ENCODE assay signal across 20 mouse cellular contexts in genomic region chr12:3547911-3548310, GRCm38 (mm10). TPM values are rescaled to one million over a fixed set of nuclear protein-coding genes. Genes with fewer than 3 reads are reported as not detected.
A peak's percentile ranks its signal among the peaks of the same experiment; 100 is the strongest.
DNase-seq lines count a peak whose midpoint lies in the region; ATAC-seq and TF ChIP-seq lines count a peak whose summit lies in the region.
"Had no signal": no experiment of that assay in that cellular context is flagged by ENCODE, and none has a peak within 500 bp of the region (broad histone marks: within the 10 kb centered on the region; RNA-seq: fewer than 3 reads in every experiment).

No protein-coding gene starts in this region.

- no peaks in the 10 kb centered on the region for H3K36me3 ChIP-seq in ES-Bruce4 (ENCODE audit: control insufficient read depth, insufficient read depth, low read length, poor library complexity, severe bottlenecking)
- H3K36me3 ChIP-seq: embryonic facial prominence, embryonic 10.5 days; heart, embryonic 12.5 days; hindbrain, embryonic 10.5 days had no signal

- H3K4me3 ChIP-seq in ES-Bruce4 (ENCODE audit: low read depth, low read length): no peak overlapping the region
- H3K4me3 ChIP-seq: embryonic facial prominence, embryonic 10.5 days; forebrain, embryonic 13.5 days; heart, embryonic 12.5 days; hindbrain, embryonic 10.5 days had no signal

- TF ChIP-seq EP300 in ES-Bruce4 (IDR thresholded peaks at IDR 0.05; ENCODE audit: insufficient read depth, low read depth, low read length): peak; percentile 96

- no peak for ATAC-seq in granulocyte monocyte progenitor cell, adult 5-6 weeks (replicated peaks; ENCODE audit: poor library complexity, severe bottlenecking)
- ATAC-seq: forebrain, embryonic 13.5 days had no signal

- peak; percentile 7 to 22 for DNase-seq in kidney, postnatal 36 days
- no peak for DNase-seq in kidney, postnatal 10 days
- peak; percentile 6 for DNase-seq in thymus, postnatal 0 days (ENCODE audit: low spot score)
- no peak for DNase-seq in thymus, postnatal 25 days
- peak; percentile 28 for DNase-seq in induced T-regulatory cell, adult 2 months (ENCODE audit: low read depth)
- DNase-seq in retina, embryonic 14.5 days (ENCODE audit: low spot score): no peak
- DNase-seq: adrenal gland, adult 2 months; adrenal gland, postnatal 25 days; cerebellum, adult 18-20 months; cerebellum, adult 9-11 months; cerebellum, postnatal 36 days; gastrocnemius, postnatal 14 days had no signal

- peak overlapping the region; percentile 64 for H3K27ac ChIP-seq in ES-Bruce4 (ENCODE audit: insufficient read depth, low read length)
- H3K27ac ChIP-seq: embryonic facial prominence, embryonic 10.5 days; forebrain, embryonic 13.5 days; hindbrain, embryonic 10.5 days; hindbrain, embryonic 14.5 days had no signal

- no peak for TF ChIP-seq POLR2A in ES-Bruce4 (IDR thresholded peaks at IDR 0.05; ENCODE audit: insufficient read depth, low read length)

- H3K4me1 ChIP-seq in ES-Bruce4 (ENCODE audit: control insufficient read depth, insufficient read depth, low read length): peaks cover 6% of the 10 kb centered on the region

- H3K27me3 ChIP-seq in ES-Bruce4 (ENCODE audit: control insufficient read depth, insufficient read depth, low read length, poor library complexity, severe bottlenecking): no peaks in the 10 kb centered on the region
- H3K27me3 ChIP-seq: heart, embryonic 12.5 days had no signal

- no peaks in the 10 kb centered on the region for H3K9me3 ChIP-seq in ES-Bruce4 (replicated peaks; ENCODE audit: control insufficient read depth, insufficient read depth, low read length, poor library complexity, severe bottlenecking)
- H3K9me3 ChIP-seq: embryonic facial prominence, embryonic 10.5 days; forebrain, embryonic 13.5 days; heart, embryonic 12.5 days; hindbrain, embryonic 10.5 days had no signal

- H3K9ac ChIP-seq in ES-Bruce4 (ENCODE audit: low read depth, poor library complexity, severe bottlenecking): peak overlapping the region; percentile 47; the same call in 1 of the 2 replicates
- H3K9ac ChIP-seq: forebrain, embryonic 13.5 days; forebrain, postnatal 0 days; heart, embryonic 12.5 days; hindbrain, embryonic 14.5 days had no signal

- TF ChIP-seq CTCF in ES-Bruce4 (IDR thresholded peaks at IDR 0.05; ENCODE audit: low read depth, low read length): no peak

RNA-seq across cellular contexts. Expression of gene Dtnb, which starts 24.3 kb away (rescaled TPM):
- 27.8 and 29.3 TPM in 2 replicates for polyA plus RNA-seq in thymus, postnatal 0 days (2015; fragmentation: Nextera tagmentation; extraction: Ambion mirVana)
- 56.0 and 62.1 TPM in 2 replicates for polyA plus RNA-seq in ES-Bruce4 (2011; ENCODE audit: insufficient read depth, insufficient read length, low read depth, missing spikeins)
- 14.2 and 27.7 TPM in 2 replicates for total RNA-seq in granulocyte monocyte progenitor cell, adult 5-6 weeks (2014; fragmentation: Nextera tagmentation)
- 8.9 and 14.3 TPM in 2 replicates for total RNA-seq in granulocyte monocyte progenitor cell, adult 5-6 weeks (2017)

Comparison
In these comparisons a context has a peak if more than half of its experiments do, and no peak if none do; other contexts are left out.
1. DNase-seq: peak in kidney, postnatal 36 days (2 of 2), thymus, postnatal 0 days (single experiment) and induced T-regulatory cell, adult 2 months (single experiment); none in kidney, postnatal 10 days (single experiment), thymus, postnatal 25 days (single experiment) and retina, embryonic 14.5 days (single experiment).